Mouse (Mus musculus): ENCODE data around the gene Gm28035. TPM values are rescaled to one million over a fixed set of nuclear protein-coding genes. Genes with fewer than 3 reads are reported as not detected.

The Gm28035 gene
- total and polyA plus RNA-seq, 3 experiments = 0.27 to 0.64 (median 0.36) TPM

GRCm38 (mm10) chr2:30268371-30268770 is 28.0 kb downstream of the Gm28035 start (continued):
- TF ChIP-seq CHD1 (IDR thresholded peaks at IDR 0.05; ENCODE audit: low read depth, low read length) (no peak), CTCF (conservative IDR thresholded peaks at IDR 0.05 in 1 of 2, IDR thresholded peaks at IDR 0.05 in 1 of 2; ENCODE audit: low read depth in 2 of 2, low read length in 2 of 2) (peak in 1 of 2 experiments; percentile 30; a peak in 1 of 4 replicates), CHD2 (IDR thresholded peaks at IDR 0.05; ENCODE audit: low read length) (no peak), MAX (IDR thresholded peaks at IDR 0.05; ENCODE audit: low read length) (no peak), MXI1 (IDR thresholded peaks at IDR 0.05; ENCODE audit: low read depth, low read length) (no peak)

GRCm38 (mm10) chr2:30269241-30269990 is 29.0 kb downstream of the Gm28035 start:
- Histone ChIP-seq H3K4me3 (replicated peaks in 1 of 3; ENCODE audit: low read depth in 2 of 3, low read length in 2 of 3, poor library complexity in 1 of 3) (no peak overlapping the region), H3K9ac (ENCODE audit: insufficient read depth, low read depth) (no peak overlapping the region), H3K9me3 (replicated peaks; ENCODE audit: low read length) (no peaks in the 10 kb centered on the region), H3K27ac (ENCODE audit: insufficient read depth, low read depth) (no peak overlapping the region), H3K27me3 (replicated peaks) (no peaks in the 10 kb centered on the region), H3K4me2 (ENCODE audit: insufficient read depth, low read depth, poor library complexity, severe bottlenecking) (no peak overlapping the region), H3K79me2 (replicated peaks; ENCODE audit: control insufficient read depth, extremely low read depth, insufficient read depth, poor library complexity, severe bottlenecking) (no peaks in the 10 kb centered on the region), H3K4me1 (ENCODE audit: control insufficient read depth in 1 of 2, insufficient read depth in 2 of 2) (peaks cover 31 to 59% of the 10 kb centered on the region in 2 experiments), H3K36me3 (replicated peaks in 1 of 2; ENCODE audit: control insufficient read depth in 1 of 2, insufficient read depth in 1 of 2, low read length in 1 of 2) (peaks cover 3 to 35% of the 10 kb centered on the region in 2 experiments)
- no peak for TF ChIP-seq UBTF (IDR thresholded peaks at IDR 0.05; ENCODE audit: low read depth, low read length)
- TF ChIP-seq USF1 (IDR thresholded peaks at IDR 0.05; ENCODE audit: low read depth, low read length) = no peak
- TF ChIP-seq PAX5 (IDR thresholded peaks at IDR 0.05; ENCODE audit: low read length) = no peak
- no peak for TF ChIP-seq ELF1 (IDR thresholded peaks at IDR 0.05; ENCODE audit: low read depth, low read length)
- TF ChIP-seq POLR2A (IDR thresholded peaks at IDR 0.05; ENCODE audit: low read depth, low read length) = no peak
- no peak for TF ChIP-seq ZMIZ1 (IDR thresholded peaks at IDR 0.05; ENCODE audit: low read depth, low read length)
- no peak for TF ChIP-seq RAD21 (IDR thresholded peaks at IDR 0.05; ENCODE audit: low read depth, low read length)
- peak; percentile 54; the same call in 1 of the 2 replicates for TF ChIP-seq EP300 (IDR thresholded peaks at IDR 0.05; ENCODE audit: low read length)
- TF ChIP-seq POLR2AphosphoS2 (IDR thresholded peaks at IDR 0.05; ENCODE audit: low read depth, low read length) = no peak
- peak; percentile 76 for TF ChIP-seq TCF12 (IDR thresholded peaks at IDR 0.05; ENCODE audit: low read depth, low read length)
- no peak for TF ChIP-seq GABPA (IDR thresholded peaks at IDR 0.05; ENCODE audit: insufficient replicate concordance, low read depth, low read length)
- no peak for TF ChIP-seq JUND (conservative IDR thresholded peaks at IDR 0.05; ENCODE audit: low read depth, low read length)
- TF ChIP-seq ZC3H11A (IDR thresholded peaks at IDR 0.05; ENCODE audit: low read depth, low read length) = no peak
- TF ChIP-seq IRF4 (IDR thresholded peaks at IDR 0.05; ENCODE audit: low read depth, low read length) = no peak
- TF ChIP-seq NELFE (IDR thresholded peaks at IDR 0.05; ENCODE audit: low read depth, low read length) = no peak
- TF ChIP-seq MYC (IDR thresholded peaks at IDR 0.05; ENCODE audit: low read depth, low read length) = no peak
- no peak for TF ChIP-seq MEF2A (IDR thresholded peaks at IDR 0.05; ENCODE audit: borderline replicate concordance, low read depth, low read length)
- TF ChIP-seq MAZ (IDR thresholded peaks at IDR 0.05; ENCODE audit: low read depth, low read length) = no peak
- TF ChIP-seq HCFC1 (IDR thresholded peaks at IDR 0.05; ENCODE audit: low read depth, low read length) = no peak
- no peak for TF ChIP-seq MAFK (IDR thresholded peaks at IDR 0.05; ENCODE audit: insufficient replicate concordance, low read length)
- no peak for TF ChIP-seq MAX (IDR thresholded peaks at IDR 0.05; ENCODE audit: low read length)
- TF ChIP-seq NRF1 (IDR thresholded peaks at IDR 0.05; ENCODE audit: low read depth, low read length) = peak; percentile 72
- no peak for TF ChIP-seq ZKSCAN1 (IDR thresholded peaks at IDR 0.05; ENCODE audit: borderline replicate concordance, low read depth, low read length)
- TF ChIP-seq SIN3A (IDR thresholded peaks at IDR 0.05; ENCODE audit: low read length) = no peak
- no peak for TF ChIP-seq JUN (IDR thresholded peaks at IDR 0.05; ENCODE audit: insufficient read depth, low read depth, low read length)
- TF ChIP-seq ETS1 (conservative IDR thresholded peaks at IDR 0.05; ENCODE audit: low read depth, low read length) = peak; percentile 53
- peak; percentile 79 for TF ChIP-seq BHLHE40 (IDR thresholded peaks at IDR 0.05; ENCODE audit: low read depth, low read length)
- in situ Hi-C loops (cut with MboI; ENCODE audit: low pct_ligation_motif_present, low pct_unique_long_range_greater_than_20kb, low sequenced_read_pairs) (no loop called here), dilution Hi-C loops (cut with MboI; ENCODE audit: extremely low pct_ligation_motif_present, extremely low pct_unique_long_range_greater_than_20kb, low sequenced_read_pairs) (no loop called here)
- peak; percentile 42 for DNase-seq (ENCODE audit: extremely low read depth)
